Mouse (Mus musculus) kidney, embryonic 15.5 days (tissue): Measurements from ENCODE around the gene Dpy19l3. TPM values are rescaled to one million over a fixed set of nuclear protein-coding genes. Genes with fewer than 3 reads are reported as not detected.
A peak's percentile ranks its signal among the peaks of the same experiment; 100 is the strongest.

Experiments
- ATAC-seq: fragments of 200-750 bp; cut with Nextera tagmentation; replicated peaks from 2 replicates; pipeline ENCODE4 v1.8.0; 2017; ENCODE audit warnings: moderate TSS enrichment; ENCODE audit not compliant: low FRiP score
- H3K27ac ChIP-seq: fragments of 300-500 bp; sonication (generic); 2 replicates; pipeline ENCODE4 v1.5.1; 2015; ENCODE audit warnings: mild to moderate bottlenecking, inconsistent platforms
- H3K27me3 ChIP-seq: fragments of 300-500 bp; sonication (generic); 2 replicates; pipeline ENCODE4 v1.6.1; 2015; ENCODE audit warnings: inconsistent platforms
- H3K36me3 ChIP-seq: fragments of 300-500 bp; sonication (generic); 2 replicates; pipeline ENCODE4 v1.6.1; 2015; ENCODE audit warnings: inconsistent platforms
- H3K4me1 ChIP-seq: fragments of 300-500 bp; sonication (generic); 2 replicates; pipeline ENCODE4 v1.6.1; 2015; ENCODE audit warnings: inconsistent platforms
- H3K4me2 ChIP-seq: fragments of 300-500 bp; sonication (generic); 2 replicates; pipeline ENCODE4 v1.6.1; 2015; ENCODE audit warnings: moderate library complexity, mild to moderate bottlenecking, inconsistent platforms
- H3K4me3 ChIP-seq: fragments of 300-500 bp; sonication (generic); replicated peaks from 2 replicates; pipeline ENCODE4 v1.5.1; 2015; ENCODE audit warnings: mild to moderate bottlenecking, inconsistent platforms
- H3K9ac ChIP-seq: fragments of 300-500 bp; sonication (generic); 2 replicates; pipeline ENCODE4 v1.6.1; 2015; ENCODE audit warnings: mild to moderate bottlenecking, inconsistent platforms
- H3K9me3 ChIP-seq: fragments of 300-500 bp; sonication (generic); replicated peaks from 2 replicates; pipeline ENCODE4 v1.6.1; 2016; ENCODE audit warnings: inconsistent platforms
- WGBS: fragments of 180-500 bp; shearing (Covaris S2); methylation state at CpG from one replicate; pipeline ENCODE4 v1.1.7; 2015; ENCODE audit warnings: mixed read lengths; 5-methylcytosine and 5-hydroxymethylcytosine counted together
- polyA plus RNA-seq: library from polyadenylated mRNA; unstranded; fragments of >200 nt; fragmentation: Nextera tagmentation; extraction: Ambion mirVana; gene quantifications from 2 replicates; pipeline ENCODE4 v1.2.1, GENCODE M21; 2015

Dpy19l3 gene
- polyA plus RNA-seq, 1 experiment from 2014 or later: 26.1 TPM

GRCm38 (mm10) chr7:35772347-35772746 lies 18.1 kb upstream of the Dpy19l3 start:
- Histone ChIP-seq H3K36me3 (peaks cover 56% of the 10 kb centered on the region), H3K27ac (no peak overlapping the region), H3K4me2 (no peak overlapping the region), H3K4me1 (no peaks in the 10 kb centered on the region), H3K27me3 (no peaks in the 10 kb centered on the region), H3K4me3 (no peak overlapping the region), H3K9ac (no peak overlapping the region), H3K9me3 (no peaks in the 10 kb centered on the region)
- 92% methylated on average over 8 of the region's 8 CpGs for WGBS
- ATAC-seq: no peak

GRCm38 (mm10) chr7:35771106-35771505 lies 16.9 kb upstream of the Dpy19l3 start:
- Histone ChIP-seq H3K4me3 (no peak overlapping the region), H3K27ac (no peak overlapping the region), H3K4me1 (no peaks in the 10 kb centered on the region), H3K36me3 (peaks cover 45% of the 10 kb centered on the region), H3K4me2 (no peak overlapping the region), H3K9me3 (no peaks in the 10 kb centered on the region), H3K27me3 (no peaks in the 10 kb centered on the region), H3K9ac (no peak overlapping the region)
- no peak for ATAC-seq

GRCm38 (mm10) chr7:35770122-35770521 lies 15.9 kb upstream of the Dpy19l3 start:
- peaks cover 35% of the 10 kb centered on the region for H3K36me3 ChIP-seq
- 87% methylated on average over 7 of the region's 7 CpGs for WGBS
- no peak overlapping the region for H3K4me3 ChIP-seq
- no peaks in the 10 kb centered on the region for H3K27me3 ChIP-seq
- H3K9me3 ChIP-seq: no peaks in the 10 kb centered on the region
- no peaks in the 10 kb centered on the region for H3K4me1 ChIP-seq
- H3K9ac ChIP-seq: no peak overlapping the region
- no peak overlapping the region for H3K27ac ChIP-seq
- no peak overlapping the region for H3K4me2 ChIP-seq
- ATAC-seq: no peak

GRCm38 (mm10) chr7:35764461-35764860 lies 10.2 kb upstream of the Dpy19l3 start:
- Histone ChIP-seq H3K27me3 (no peaks in the 10 kb centered on the region), H3K4me1 (no peaks in the 10 kb centered on the region), H3K4me3 (no peak overlapping the region), H3K9ac (no peak overlapping the region), H3K36me3 (no peaks in the 10 kb centered on the region), H3K9me3 (no peaks in the 10 kb centered on the region; the same call in 1 of the 2 replicates), H3K27ac (no peak overlapping the region), H3K4me2 (no peak overlapping the region)
- WGBS: 87% methylated on average over 11 of the region's 11 CpGs
- ATAC-seq: no peak

GRCm38 (mm10) chr7:35761801-35762200 lies 7.5 kb upstream of the Dpy19l3 start:
- Histone ChIP-seq H3K4me1 (no peaks in the 10 kb centered on the region), H3K9ac (no peak overlapping the region), H3K4me2 (no peak overlapping the region), H3K27ac (no peak overlapping the region), H3K36me3 (no peaks in the 10 kb centered on the region), H3K9me3 (no peaks in the 10 kb centered on the region; the same call in 1 of the 2 replicates), H3K4me3 (no peak overlapping the region), H3K27me3 (no peaks in the 10 kb centered on the region)
- ATAC-seq: no peak
- WGBS: 74% methylated on average over 5 of the region's 5 CpGs

GRCm38 (mm10) chr7:35759602-35760001 lies 5.3 kb upstream of the Dpy19l3 start:
- H3K36me3 ChIP-seq: no peaks in the 10 kb centered on the region
- no peaks in the 10 kb centered on the region for H3K27me3 ChIP-seq
- no peak overlapping the region for H3K27ac ChIP-seq
- 21% methylated on average over 2 of the region's 2 CpGs for WGBS
- no peak overlapping the region for H3K4me2 ChIP-seq
- H3K4me1 ChIP-seq: peaks cover 3% of the 10 kb centered on the region; the same call in 1 of the 2 replicates
- no peak overlapping the region for H3K4me3 ChIP-seq
- no peak for ATAC-seq
- no peaks in the 10 kb centered on the region; the same call in 1 of the 2 replicates for H3K9me3 ChIP-seq
- no peak overlapping the region for H3K9ac ChIP-seq

- peaks cover 16% of the 10 kb centered on the region for H3K4me1 ChIP-seq
- 46% methylated on average over 14 of the region's 14 CpGs for WGBS
- no peak overlapping the region for H3K9ac ChIP-seq
- H3K36me3 ChIP-seq: 0 out of 2 replicates have a peak, but pooled peaks cover 4% of the 10 kb centered on the region
- no peak overlapping the region for H3K27ac ChIP-seq
- no peaks in the 10 kb centered on the region for H3K27me3 ChIP-seq
- no peak overlapping the region for H3K4me2 ChIP-seq
- no peak for ATAC-seq
- no peak overlapping the region for H3K4me3 ChIP-seq
- H3K9me3 ChIP-seq: no peaks in the 10 kb centered on the region; the same call in 1 of the 2 replicates
These were observed 2.5 kb upstream of the Dpy19l3 start for GRCm38 (mm10) chr7:35756510-35757440.

- Histone ChIP-seq H3K9ac (peak overlapping the region; percentile 68; the same call in 1 of the 2 replicates), H3K9me3 (no peaks in the 10 kb centered on the region), H3K4me3 (peak overlapping the region; percentile 83), H3K4me2 (peak overlapping the region; percentile 93), H3K4me1 (peaks cover 16% of the 10 kb centered on the region), H3K27me3 (no peaks in the 10 kb centered on the region), H3K36me3 (peaks cover 17% of the 10 kb centered on the region), H3K27ac (peak overlapping the region; percentile 78)
- no peak for ATAC-seq
- WGBS: 75% methylated on average over 4 of the region's 4 CpGs
These were observed 573 bp upstream of the Dpy19l3 start for GRCm38 (mm10) chr7:35754886-35755168.

GRCm38 (mm10) chr7:35753319-35754032 lies 778 bp downstream of the Dpy19l3 start:
- ATAC-seq: peak; percentile 61

GRCm38 (mm10) chr7:35750873-35751272 lies 3.4 kb downstream of the Dpy19l3 start:
- peaks cover 49% of the 10 kb centered on the region for H3K36me3 ChIP-seq
- H3K27ac ChIP-seq: no peak overlapping the region
- H3K27me3 ChIP-seq: no peaks in the 10 kb centered on the region
- peaks cover 18% of the 10 kb centered on the region for H3K4me1 ChIP-seq
- 92% methylated on average over 9 of the region's 9 CpGs for WGBS
- ATAC-seq: no peak
- no peaks in the 10 kb centered on the region for H3K9me3 ChIP-seq
- H3K4me3 ChIP-seq: no peak overlapping the region
- no peak overlapping the region for H3K9ac ChIP-seq
- H3K4me2 ChIP-seq: no peak overlapping the region

More at GRCm38 (mm10) chr7:35753319-35754032, 778 bp downstream of the Dpy19l3 start:
- Histone ChIP-seq H3K36me3 (peaks cover 31% of the 10 kb centered on the region), H3K4me1 (peaks cover 16% of the 10 kb centered on the region), H3K4me3 (peak overlapping the region; percentile 83), H3K9me3 (no peaks in the 10 kb centered on the region), H3K4me2 (peak overlapping the region; percentile 93), H3K27ac (peak overlapping the region; percentile 55; the same call in 1 of the 2 replicates), H3K9ac (peak overlapping the region; percentile 68), H3K27me3 (no peaks in the 10 kb centered on the region)
- 7% methylated on average over 15 of the region's 15 CpGs for WGBS

GRCm38 (mm10) chr7:35747397-35747964 lies 6.8 kb downstream of the Dpy19l3 start:
- ATAC-seq: peak; percentile 69
- H3K4me3 ChIP-seq: no peak overlapping the region
- H3K36me3 ChIP-seq: peaks cover 66% of the 10 kb centered on the region
- H3K9me3 ChIP-seq: no peaks in the 10 kb centered on the region
- H3K4me1 ChIP-seq: peaks cover 7% of the 10 kb centered on the region; the same call in 1 of the 2 replicates
- H3K9ac ChIP-seq: no peak overlapping the region
- whole genome bisulfite sequencing: 50% methylated on average over 14 of the region's 14 CpGs
- H3K4me2 ChIP-seq: 0 out of 2 replicates have a peak overlapping the region, but pooled peaks have one; percentile 7
- H3K27me3 ChIP-seq: no peaks in the 10 kb centered on the region
- H3K27ac ChIP-seq: peak overlapping the region; percentile 37; the same call in 1 of the 2 replicates
